9 mouse cellular contexts compared by ENCODE assay signal in genomic region chr3:69860589-69861521, GRCm38 (mm10). TPM values are rescaled to one million over a fixed set of nuclear protein-coding genes. Genes with fewer than 3 reads are reported as not detected.
DNase-seq lines count a peak whose midpoint lies in the region; ATAC-seq and TF ChIP-seq lines count a peak whose summit lies in the region.
"Had no signal": no experiment of that assay in that cellular context is flagged by ENCODE, and none has a peak within 500 bp of the region (broad histone marks: within the 10 kb centered on the region; RNA-seq: fewer than 3 reads in every experiment).

No protein-coding gene starts in this region.

- H3K4me1 ChIP-seq in kidney, adult 2 months (ENCODE audit: control insufficient read depth, insufficient read depth, low read length) = no peaks in the 10 kb centered on the region
- H3K4me1 ChIP-seq in hindbrain, embryonic 12.5 days = peaks cover 7% of the 10 kb centered on the region
- no peaks in the 10 kb centered on the region for H3K4me1 ChIP-seq in stomach, postnatal 0 days (replicated peaks; ENCODE audit: control insufficient read depth, insufficient read depth)

- H3K4me2 ChIP-seq in hindbrain, embryonic 12.5 days (replicated peaks) = peak overlapping the region; percentile 96
- peak overlapping the region; percentile 93 for H3K4me2 ChIP-seq in stomach, postnatal 0 days (replicated peaks; ENCODE audit: low read depth)

- peak; percentile 79 for ATAC-seq in hindbrain, embryonic 12.5 days (ENCODE audit: low FRiP score)
- ATAC-seq in stomach, postnatal 0 days (ENCODE audit: low FRiP score, low TSS enrichment) = peak; percentile 56; the same call in 1 of the 2 replicates
- ATAC-seq in monocyte, adult 5-6 weeks (replicated peaks; ENCODE audit: insufficient number of reproducible peaks, low FRiP score, low TSS enrichment, poor library complexity, severe bottlenecking) = no peak

- peak overlapping the region; percentile 7 for H3K4me3 ChIP-seq in kidney, adult 2 months (ENCODE audit: insufficient read depth, low read depth, low read length)
- peak overlapping the region; percentile 48 for H3K4me3 ChIP-seq in hindbrain, embryonic 12.5 days
- H3K4me3 ChIP-seq in stomach, postnatal 0 days (ENCODE audit: low read depth, low read length) = peak overlapping the region; percentile 48

- WGBS in kidney, adult 2 months = 1% methylated on average over 40 of the region's 40 CpGs
- WGBS in hindbrain, embryonic 12.5 days = under 1% methylated on average over 40 of the region's 40 CpGs
- WGBS in stomach, postnatal 0 days = under 1% methylated on average over 40 of the region's 40 CpGs

- H3K27ac ChIP-seq in kidney, adult 2 months (ENCODE audit: insufficient read depth, low read depth, low read length) = no peak overlapping the region
- no peak overlapping the region for H3K27ac ChIP-seq in hindbrain, embryonic 12.5 days
- H3K27ac ChIP-seq in stomach, postnatal 0 days (replicated peaks) = peak overlapping the region; percentile 83

- H3K9ac ChIP-seq in hindbrain, embryonic 12.5 days = peak overlapping the region; percentile 52
- peak overlapping the region; percentile 56 for H3K9ac ChIP-seq in stomach, postnatal 0 days (ENCODE audit: low read length)

- TF ChIP-seq CTCF in kidney, adult 2 months (conservative IDR thresholded peaks at IDR 0.05; ENCODE audit: insufficient read depth, insufficient read length, low read depth, low read length) = peak; percentile 13; the same call in 1 of the 2 replicates
- peak; percentile 64 for TF ChIP-seq CTCF in stomach, postnatal 0 days (IDR thresholded peaks at IDR 0.05; ENCODE audit: low read depth)

- DNase-seq in kidney, adult 2 months = no peak
- DNase-seq in kidney, adult 11 months = no peak
- peak; percentile 23 for DNase-seq in embryo, embryonic 11.5 days (ENCODE audit: low read depth, low spot score)
- peak; percentile 48 to 70 for DNase-seq in left cerebral cortex, adult 8-10 months (ENCODE audit: low spot score in 2 of 2)
- DNase-seq in mesoderm, embryonic 11.5 days (ENCODE audit: low read depth, low spot score) = peak; percentile 56
- DNase-seq in stomach, postnatal 0 days (ENCODE audit: low spot score) = peak; percentile 64

- H3K27me3 ChIP-seq in kidney, adult 2 months (replicated peaks; ENCODE audit: control insufficient read depth, insufficient read depth, low read length) = no peaks in the 10 kb centered on the region
- H3K27me3 ChIP-seq in hindbrain, embryonic 12.5 days = peaks cover 4% of the 10 kb centered on the region
- H3K27me3 ChIP-seq in stomach, postnatal 0 days (ENCODE audit: control insufficient read depth, insufficient read depth, low read length) = no peaks in the 10 kb centered on the region

- H3K36me3 ChIP-seq in kidney, adult 2 months (ENCODE audit: control insufficient read depth, insufficient read depth, low read length) = no peaks in the 10 kb centered on the region
- no peaks in the 10 kb centered on the region for H3K36me3 ChIP-seq in hindbrain, embryonic 12.5 days
- H3K36me3 ChIP-seq in stomach, postnatal 0 days (ENCODE audit: control insufficient read depth, insufficient read depth, low read length) = no peaks in the 10 kb centered on the region

- H3K9me3 ChIP-seq in hindbrain, embryonic 12.5 days (replicated peaks) = no peaks in the 10 kb centered on the region
- H3K9me3 ChIP-seq in stomach, postnatal 0 days (ENCODE audit: control insufficient read depth, low read length) = no peaks in the 10 kb centered on the region

- no peak for TF ChIP-seq POLR2A in kidney, adult 2 months (IDR thresholded peaks at IDR 0.05; ENCODE audit: low read depth, low read length)

- no peak for TF ChIP-seq EP300 in stomach, postnatal 0 days (optimal IDR thresholded peaks at IDR 0.05)

RNA-seq across cellular contexts. Expression of gene Sptssb, which starts 1.1 kb away (rescaled TPM):
- 12.0 and 14.5 TPM in 2 replicates for polyA plus RNA-seq in kidney, adult 2 months (2012; rRNA removed)
- polyA plus RNA-seq in hindbrain, embryonic 12.5 days (2016; fragmentation: Nextera tagmentation; extraction: Ambion mirVana) = 0.28 and 1.1 TPM in 2 replicates
- 1 to 10 TPM; 4.3 to 5.2 (median 4.9) TPM for total RNA-seq in left cerebral cortex, adult 8-10 months (2022)
- polyA plus RNA-seq in stomach, postnatal 0 days (2015; fragmentation: Nextera tagmentation; extraction: Ambion mirVana) = 539 and 549 TPM in 2 replicates
- not detected in 3 replicates for total RNA-seq in monocyte, adult 5-6 weeks (2017)
- polyA plus RNA-seq: spleen, adult 2 months had no signal

Comparison
In these comparisons a context has a peak if more than half of its experiments do, and no peak if none do; other contexts are left out.
1. DNase-seq: peak in embryo, embryonic 11.5 days (single experiment), left cerebral cortex, adult 8-10 months (2 of 2), mesoderm, embryonic 11.5 days (single experiment) and stomach, postnatal 0 days (single experiment); none in kidney, adult 2 months (single experiment) and kidney, adult 11 months (single experiment).
2. RNA of gene Sptssb, which starts 1.1 kb away (polyA plus RNA-seq): 539 to 549 TPM in stomach, postnatal 0 days; 12.0 to 14.5 TPM in kidney, adult 2 months and 0.28 to 1.1 TPM in hindbrain, embryonic 12.5 days; every median in the first group is over 10 times any median in the second.
3. Peak in every context shown above with its lines, with median percentiles within 50 percentile points of each other: H3K4me3 ChIP-seq.